Mouse (Mus musculus) liver, embryonic 12.5 days (tissue): ENCODE results near the gene Hist1h2ad. TPM values are rescaled to one million over a fixed set of nuclear protein-coding genes. Genes with fewer than 3 reads are reported as not detected.
"Not testable (repeated sequence)": the region's sequence is repeated elsewhere in the genome, so short reads cannot be mapped to it uniquely, and the experiment has no call there.

ENCODE experiments used
- ATAC-seq: fragments of 200-750 bp; cut with Nextera tagmentation; 2 replicates; pipeline ENCODE4 v1.8.0; 2017; ENCODE audit warnings: moderate number of reproducible peaks, mild to moderate bottlenecking, moderate library complexity
- H3K27ac ChIP-seq: fragments of 300-500 bp; sonication (generic); 2 replicates; pipeline ENCODE4 v1.5.1; 2016; ENCODE audit warnings: mild to moderate bottlenecking
- H3K27me3 ChIP-seq: fragments of 300-500 bp; sonication (generic); replicated peaks from 2 replicates; pipeline ENCODE4 v1.6.1; 2016; ENCODE audit warnings: mild to moderate bottlenecking, moderate library complexity
- H3K36me3 ChIP-seq: fragments of 300-500 bp; sonication (generic); 2 replicates; pipeline ENCODE4 v1.6.1; 2016; ENCODE audit warnings: mild to moderate bottlenecking, moderate library complexity
- H3K4me1 ChIP-seq: fragments of 300-500 bp; sonication (generic); 2 replicates; pipeline ENCODE4 v1.6.1; 2016
- H3K4me2 ChIP-seq: fragments of 300-500 bp; sonication (generic); 2 replicates; pipeline ENCODE4 v1.6.1; 2016; ENCODE audit warnings: mild to moderate bottlenecking, moderate library complexity
- H3K4me3 ChIP-seq: fragments of 300-500 bp; sonication (generic); 2 replicates; pipeline ENCODE4 v1.5.1; 2016; ENCODE audit warnings: mild to moderate bottlenecking, moderate library complexity
- H3K9ac ChIP-seq: fragments of 300-500 bp; sonication (generic); 2 replicates; pipeline ENCODE4 v1.6.1; 2016; ENCODE audit warnings: mild to moderate bottlenecking, moderate library complexity
- H3K9me3 ChIP-seq: fragments of 300-500 bp; sonication (generic); replicated peaks from 2 replicates; pipeline ENCODE4 v1.6.1; 2016; ENCODE audit warnings: mild to moderate bottlenecking, moderate library complexity
- WGBS: fragments of 180-500 bp; shearing (Covaris S2); methylation state at CpG from one replicate; pipeline ENCODE4 v1.1.7; 2016; ENCODE audit not compliant: insufficient replicate concordance; 5-methylcytosine and 5-hydroxymethylcytosine counted together
- polyA plus RNA-seq: library from polyadenylated mRNA; unstranded; fragments of >200 nt; fragmentation: Nextera tagmentation; extraction: Ambion mirVana; gene quantifications from 2 replicates; pipeline ENCODE4 v1.2.1, GENCODE M21; 2016

Hist1h2ad gene
- polyA plus RNA-seq, 1 experiment from 2014 or later, result 1.2 TPM

- 6% methylated on average over 20 of the region's 20 CpGs for WGBS
- not testable (repeated sequence) for H3K27me3 ChIP-seq, ATAC-seq, H3K36me3 ChIP-seq, H3K9me3 ChIP-seq
- peak overlapping the region; percentile 79 for H3K4me2 ChIP-seq
- peaks cover 42% of the 10 kb centered on the region for H3K4me1 ChIP-seq
- H3K27ac ChIP-seq, result peak overlapping the region; percentile 99
- H3K4me3 ChIP-seq, result peak overlapping the region; percentile 58
- H3K9ac ChIP-seq, result peak overlapping the region; percentile 85
Measured at GRCm38 (mm10) chr13:23573034-23573897, 915 bp upstream of the Hist1h2ad start.

DNA sequence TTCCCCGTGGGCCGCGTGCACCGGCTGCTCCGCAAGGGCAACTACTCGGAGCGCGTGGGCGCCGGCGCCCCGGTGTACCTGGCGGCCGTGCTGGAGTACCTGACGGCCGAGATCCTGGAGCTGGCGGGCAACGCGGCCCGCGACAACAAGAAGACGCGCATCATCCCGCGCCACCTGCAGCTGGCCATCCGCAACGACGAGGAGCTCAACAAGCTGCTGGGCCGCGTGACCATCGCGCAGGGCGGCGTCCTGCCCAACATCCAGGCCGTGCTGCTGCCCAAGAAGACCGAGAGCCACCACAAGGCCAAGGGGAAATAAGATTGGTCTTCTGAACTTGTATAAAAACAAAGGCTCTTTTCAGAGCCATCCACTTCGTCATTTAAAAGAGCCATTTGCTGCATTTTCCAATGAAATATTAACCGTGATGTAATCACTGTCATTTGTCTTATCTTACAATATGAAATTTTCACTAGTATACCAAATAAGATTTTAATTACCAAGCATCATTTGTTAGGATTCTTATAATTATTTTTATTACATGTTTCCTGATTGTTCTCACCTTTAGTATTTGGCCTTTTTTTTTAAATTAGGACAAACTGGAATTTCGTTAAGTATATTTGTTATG is 477 bp downstream of the Hist1h2ad start:
- Histone ChIP-seq H3K27ac (peak overlapping the region; percentile 99), H3K4me3 (peak overlapping the region; percentile 63), H3K4me1 (peaks cover 42% of the 10 kb centered on the region), H3K9ac (peak overlapping the region; percentile 90), H3K4me2 (peak overlapping the region; percentile 79)
- not testable (repeated sequence) for H3K9me3 ChIP-seq, ATAC-seq, H3K36me3 ChIP-seq, H3K27me3 ChIP-seq
- WGBS, result under 1% methylated on average over 11 of the region's 39 CpGs

DNA sequence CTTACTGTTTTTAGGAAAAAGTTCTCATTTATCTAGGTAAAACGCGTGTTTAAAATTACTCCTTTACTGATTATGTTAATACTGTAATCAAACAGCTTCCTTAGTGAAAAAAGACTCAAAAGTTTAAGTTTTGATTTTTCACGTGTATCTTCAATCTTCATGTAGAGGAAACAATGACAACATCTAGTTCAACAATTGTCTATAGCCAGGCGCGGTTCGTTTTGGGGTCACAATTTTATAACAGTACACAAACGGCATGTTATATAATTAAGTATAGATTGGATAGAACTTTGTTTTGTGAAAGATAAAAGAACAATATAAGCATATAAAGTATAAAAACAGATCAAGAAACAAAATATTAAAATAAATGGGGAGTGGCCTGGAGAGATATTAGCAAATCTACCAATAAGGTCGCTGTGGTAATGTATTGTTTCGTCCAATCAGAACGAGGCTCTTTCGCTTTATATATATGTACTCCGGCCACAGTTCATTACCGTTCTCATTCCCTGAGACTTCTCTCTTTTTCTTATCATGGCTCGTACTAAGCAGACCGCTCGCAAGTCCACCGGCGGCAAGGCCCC is 1.2 kb downstream of the Hist1h2ad start, which contains the start of gene Hist1h3d:
TSS of gene Hist1h3d (plus strand) at position 493 of the 581 bp plus-strand sequence.
- peak within 1 kb of the TSS; percentile 90 for H3K9ac ChIP-seq

DNA sequence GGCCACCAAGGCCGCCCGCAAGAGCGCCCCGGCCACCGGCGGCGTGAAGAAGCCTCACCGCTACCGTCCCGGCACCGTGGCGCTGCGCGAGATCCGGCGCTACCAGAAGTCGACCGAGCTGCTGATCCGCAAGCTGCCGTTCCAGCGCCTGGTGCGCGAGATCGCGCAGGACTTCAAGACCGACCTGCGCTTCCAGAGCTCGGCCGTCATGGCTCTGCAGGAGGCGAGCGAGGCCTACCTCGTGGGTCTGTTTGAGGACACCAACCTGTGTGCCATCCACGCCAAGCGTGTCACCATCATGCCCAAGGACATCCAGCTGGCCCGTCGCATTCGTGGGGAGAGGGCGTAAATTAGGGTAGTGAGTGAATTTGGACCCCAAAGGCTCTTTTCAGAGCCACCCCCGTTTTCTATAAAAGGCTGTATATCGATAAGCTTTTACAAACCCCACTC is 1.7 kb downstream of the Hist1h2ad start:
- peak overlapping the region; percentile 79 for H3K4me2 ChIP-seq
- not testable (repeated sequence) for H3K36me3 ChIP-seq, H3K27me3 ChIP-seq, ATAC-seq, H3K9me3 ChIP-seq
- WGBS, result 0% methylated on average over 13 of the region's 40 CpGs
- H3K4me1 ChIP-seq, result peaks cover 47% of the 10 kb centered on the region
- H3K9ac ChIP-seq, result peak overlapping the region; percentile 90
- peak overlapping the region; percentile 96 for H3K27ac ChIP-seq
- H3K4me3 ChIP-seq, result peak overlapping the region; percentile 63

More for the DNA sequence above, 1.2 kb downstream of the Hist1h2ad start, which contains the start of gene Hist1h3d:
- Histone ChIP-seq H3K4me1 (peaks cover 42% of the 10 kb centered on the region), H3K9me3 (no peaks in the 10 kb centered on the region), H3K27ac (peak within 1 kb of the TSS; percentile 96), H3K27me3 (no peaks in the 10 kb centered on the region), H3K4me2 (peak within 1 kb of the TSS; percentile 79), H3K36me3 (no peaks in the 10 kb centered on the region), H3K4me3 (peak within 1 kb of the TSS; percentile 63)
- peak; percentile 35 for ATAC-seq
- under 1% methylated on average over 18 of the region's 18 CpGs for WGBS

- peak overlapping the region; percentile 96 for H3K27ac ChIP-seq
- ATAC-seq, result no peak
- 7% methylated on average over 7 of the region's 7 CpGs for WGBS
Measured at GRCm38 (mm10) chr13:23576351-23576881, 2.2 kb downstream of the Hist1h2ad start.

DNA sequence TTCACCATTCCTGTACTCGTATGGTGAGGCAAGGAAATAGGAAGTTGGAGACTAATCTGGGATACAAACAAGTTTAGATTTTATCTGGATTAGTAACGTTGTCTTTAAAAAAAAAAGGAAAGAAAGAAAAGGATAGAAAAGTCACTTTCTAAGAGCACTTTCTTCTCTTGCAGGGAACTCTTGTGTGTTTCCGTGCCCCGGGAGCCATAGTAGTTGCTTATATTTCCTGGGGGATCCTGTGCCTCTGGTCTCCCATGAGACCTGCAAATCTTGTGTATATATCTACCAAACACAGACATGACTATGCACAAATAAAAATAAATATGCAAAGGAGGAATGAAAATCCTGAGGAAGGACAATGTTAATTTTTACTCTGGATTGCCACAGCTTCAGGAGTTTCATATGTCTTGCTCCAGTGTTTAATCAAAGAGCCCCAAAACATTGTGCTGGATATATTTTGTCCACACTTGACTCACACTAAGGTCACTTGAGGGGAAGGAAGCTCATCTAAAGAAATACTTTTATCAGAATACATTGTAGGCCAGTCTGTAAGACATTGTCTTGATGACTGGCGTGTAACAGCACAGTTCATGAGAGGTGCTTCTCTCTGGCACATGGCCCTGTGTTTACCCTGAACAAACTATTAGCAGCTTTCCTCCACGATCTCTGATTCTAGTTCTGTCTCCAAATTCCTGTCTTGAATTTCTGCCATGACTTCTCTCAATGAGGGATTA is 2.9 kb downstream of the Hist1h2ad start:
- H3K4me1 ChIP-seq, result peaks cover 56% of the 10 kb centered on the region
- H3K27me3 ChIP-seq, result no peaks in the 10 kb centered on the region
- no peaks in the 10 kb centered on the region for H3K36me3 ChIP-seq
- H3K4me2 ChIP-seq, result peak overlapping the region; percentile 79
- H3K9me3 ChIP-seq, result no peaks in the 10 kb centered on the region
- H3K9ac ChIP-seq, result peak overlapping the region; percentile 90
- H3K4me3 ChIP-seq, result peak overlapping the region; percentile 63
- WGBS, result 41% methylated on average over 6 of the region's 6 CpGs
- H3K27ac ChIP-seq, result peak overlapping the region; percentile 96
- ATAC-seq, result no peak

More at GRCm38 (mm10) chr13:23576351-23576881, 2.2 kb downstream of the Hist1h2ad start:
- no peaks in the 10 kb centered on the region for H3K27me3 ChIP-seq
- H3K4me1 ChIP-seq, result peaks cover 52% of the 10 kb centered on the region
- H3K4me2 ChIP-seq, result peak overlapping the region; percentile 79
- H3K36me3 ChIP-seq, result no peaks in the 10 kb centered on the region
- peak overlapping the region; percentile 90 for H3K9ac ChIP-seq
- no peaks in the 10 kb centered on the region for H3K9me3 ChIP-seq
- H3K4me3 ChIP-seq, result peak overlapping the region; percentile 63

GRCm38 (mm10) chr13:23577835-23578234 is 3.7 kb downstream of the Hist1h2ad start:
- H3K9me3 ChIP-seq, result no peaks in the 10 kb centered on the region
- H3K27me3 ChIP-seq, result no peaks in the 10 kb centered on the region
- peak overlapping the region; percentile 59; the same call in 1 of the 2 replicates for H3K9ac ChIP-seq
- WGBS, result 86% methylated on average over 1 of the region's 1 CpGs
- peak overlapping the region; percentile 84 for H3K27ac ChIP-seq
- H3K4me3 ChIP-seq, result no peak overlapping the region
- ATAC-seq, result no peak
- peaks cover 59% of the 10 kb centered on the region for H3K4me1 ChIP-seq
- H3K36me3 ChIP-seq, result no peaks in the 10 kb centered on the region
- H3K4me2 ChIP-seq, result peak overlapping the region; percentile 79

- peak within 1 kb of the TSS; percentile 58 for H3K4me3 ChIP-seq
- H3K27ac ChIP-seq, result peak within 1 kb of the TSS; percentile 100
- WGBS, result under 1% methylated on average over 43 of the region's 43 CpGs
- H3K4me2 ChIP-seq, result peak within 1 kb of the TSS; percentile 78
- H3K9ac ChIP-seq, result peak within 1 kb of the TSS; percentile 86
- H3K27me3 ChIP-seq, result no peaks in the 10 kb centered on the region
- H3K36me3 ChIP-seq, result no peaks in the 10 kb centered on the region
- H3K4me1 ChIP-seq, result peaks cover 64% of the 10 kb centered on the region
- ATAC-seq, result peak; percentile 84
- no peaks in the 10 kb centered on the region for H3K9me3 ChIP-seq
Measured at GRCm38 (mm10) chr13:23581408-23582218, 7.4 kb downstream of the Hist1h2ad start, which contains the start of gene Hist1h4d. Gene Hist1h4d, plus strand, starts transcription at chr13:23581598.

- Histone ChIP-seq H3K36me3 (no peaks in the 10 kb centered on the region), H3K9ac (peak overlapping the region; percentile 86), H3K4me2 (peak overlapping the region; percentile 78), H3K4me1 (peaks cover 62% of the 10 kb centered on the region), H3K27ac (peak overlapping the region; percentile 100), H3K4me3 (peak overlapping the region; percentile 58), H3K9me3 (no peaks in the 10 kb centered on the region), H3K27me3 (no peaks in the 10 kb centered on the region)
- WGBS, result 8% methylated on average over 6 of the region's 6 CpGs
- ATAC-seq, result no peak
Measured at GRCm38 (mm10) chr13:23582219-23583056, 8.3 kb downstream of the Hist1h2ad start.
